Mouse (Mus musculus): ENCODE measurements around the gene Tbc1d1.

The Tbc1d1 gene

DNA sequence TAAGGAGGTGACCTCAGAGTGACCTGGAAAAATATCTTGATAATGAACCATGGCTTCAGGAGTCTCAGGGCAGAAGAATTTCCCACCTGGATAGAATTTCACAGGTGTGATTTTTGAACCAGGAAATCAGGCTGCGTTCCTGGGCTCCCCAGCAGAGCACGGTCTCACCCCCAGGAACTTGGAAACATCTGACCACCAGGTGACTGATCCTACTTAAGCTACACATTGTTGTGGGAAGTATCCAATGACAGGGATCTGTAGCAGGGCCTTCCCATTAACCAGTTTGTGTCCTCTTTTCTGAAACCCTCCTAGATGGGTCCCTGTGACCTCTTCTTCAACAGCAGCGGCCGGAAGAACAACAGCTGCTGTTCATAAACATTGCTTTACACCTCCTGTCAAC is 227.1 kb downstream of the Tbc1d1 start:
- DNase-seq (ENCODE audit: low spot score in 2 of 2), result peak in 1 of 2 experiments; percentile 14

DNA sequence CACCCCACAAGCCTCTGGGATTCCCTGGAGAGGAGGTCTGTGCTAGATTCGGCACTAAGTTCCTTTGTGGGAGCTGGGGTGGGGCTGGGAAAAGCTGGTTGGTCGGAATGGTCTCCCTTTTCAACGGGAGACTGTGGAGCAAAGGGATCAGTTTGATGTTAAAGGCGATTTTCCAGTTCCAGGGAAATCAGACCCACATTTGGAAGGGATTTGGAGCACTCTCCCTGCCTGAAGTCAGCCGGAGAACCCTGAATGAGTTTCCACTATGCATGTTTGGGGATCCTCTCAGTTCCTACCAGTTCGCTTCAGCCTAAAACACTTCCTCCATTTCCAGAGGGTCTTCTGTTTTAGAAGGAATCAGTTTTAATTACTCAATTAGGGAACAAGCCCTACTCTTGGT is 228.4 kb downstream of the Tbc1d1 start:
- peak in 1 of 2 experiments; percentile 5 for DNase-seq (ENCODE audit: low spot score in 2 of 2)

DNA sequence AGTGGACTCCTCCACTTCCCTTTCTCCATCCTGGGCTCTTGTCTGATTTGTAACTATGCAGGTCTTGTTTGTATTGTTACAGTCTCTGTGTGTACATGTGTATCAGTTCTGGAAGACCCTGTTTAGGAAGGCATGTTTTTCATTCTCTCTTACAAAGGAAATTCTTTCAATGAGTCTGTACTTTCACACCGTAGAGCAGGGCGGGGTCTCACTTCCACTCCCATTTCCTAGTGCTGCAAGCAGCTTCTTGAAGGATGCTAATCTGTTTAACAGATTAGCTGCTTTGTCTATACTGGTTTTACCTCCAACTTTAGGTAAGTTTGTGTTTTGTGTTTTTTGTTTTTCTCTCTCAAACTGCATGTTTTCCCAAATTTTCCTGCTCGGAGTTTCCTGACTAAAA is 230.9 kb downstream of the Tbc1d1 start:
- peak in 1 of 2 experiments; percentile 7 for DNase-seq (ENCODE audit: low spot score in 2 of 2)

DNA sequence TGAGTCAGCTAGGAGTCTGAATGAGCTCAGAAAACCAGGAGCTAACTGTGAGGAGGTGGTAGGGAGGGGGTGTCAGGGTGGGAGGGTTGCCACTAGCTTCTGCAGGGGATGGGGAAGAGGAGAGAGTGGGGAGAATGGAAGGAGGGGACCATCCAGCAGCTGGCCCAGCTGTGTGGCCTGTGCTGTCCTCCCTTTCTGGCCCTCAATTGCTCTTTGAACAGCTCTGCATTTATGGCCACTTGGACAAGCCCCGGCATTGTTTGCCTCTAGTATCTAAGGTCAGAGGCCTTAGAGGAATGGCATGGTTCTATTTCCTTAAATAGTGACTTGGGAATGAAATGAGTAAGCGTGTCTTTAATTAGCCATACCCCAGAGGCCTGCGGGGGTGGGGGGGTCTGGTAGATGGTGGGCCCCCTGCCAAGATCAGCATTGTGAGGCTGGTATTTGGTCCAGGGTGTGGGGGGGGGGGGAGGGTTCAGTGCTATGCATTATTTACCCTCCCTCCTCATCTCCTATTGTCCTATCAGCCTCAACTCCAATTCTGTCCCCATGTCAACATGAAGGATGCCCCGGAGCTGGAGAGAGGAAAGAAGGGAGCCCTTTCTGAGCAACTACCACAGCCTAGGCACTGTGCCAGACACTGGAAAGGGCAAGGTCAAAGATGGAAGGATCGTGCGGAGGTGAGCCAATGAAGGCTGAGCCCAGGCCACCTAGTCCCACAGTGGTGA is 233.3 kb downstream of the Tbc1d1 start:
- peak in 1 of 2 experiments; percentile 28 for DNase-seq (ENCODE audit: low spot score in 2 of 2)

DNA sequence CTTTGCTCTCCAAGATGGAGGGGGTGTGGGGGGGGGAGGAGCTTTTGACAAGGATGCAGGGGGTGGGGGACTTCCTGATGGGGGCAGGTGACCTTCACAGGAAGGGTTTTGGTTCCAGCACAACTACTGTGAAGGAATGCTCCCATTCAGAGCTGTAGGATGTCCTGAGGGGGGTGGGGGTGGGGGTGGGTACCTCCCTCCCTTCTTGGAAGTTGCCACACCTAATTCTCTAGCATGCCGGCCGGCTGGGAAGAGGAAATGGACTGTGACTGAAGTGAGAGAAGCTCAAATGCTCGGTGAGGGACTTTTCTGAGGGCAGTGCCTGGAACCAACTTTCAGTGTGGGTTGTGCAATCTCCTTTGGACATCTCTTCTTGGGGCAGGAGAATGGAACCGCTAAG is 235.2 kb downstream of the Tbc1d1 start:
- DNase-seq (ENCODE audit: low spot score in 2 of 2), result peak in 1 of 2 experiments; percentile 18

DNA sequence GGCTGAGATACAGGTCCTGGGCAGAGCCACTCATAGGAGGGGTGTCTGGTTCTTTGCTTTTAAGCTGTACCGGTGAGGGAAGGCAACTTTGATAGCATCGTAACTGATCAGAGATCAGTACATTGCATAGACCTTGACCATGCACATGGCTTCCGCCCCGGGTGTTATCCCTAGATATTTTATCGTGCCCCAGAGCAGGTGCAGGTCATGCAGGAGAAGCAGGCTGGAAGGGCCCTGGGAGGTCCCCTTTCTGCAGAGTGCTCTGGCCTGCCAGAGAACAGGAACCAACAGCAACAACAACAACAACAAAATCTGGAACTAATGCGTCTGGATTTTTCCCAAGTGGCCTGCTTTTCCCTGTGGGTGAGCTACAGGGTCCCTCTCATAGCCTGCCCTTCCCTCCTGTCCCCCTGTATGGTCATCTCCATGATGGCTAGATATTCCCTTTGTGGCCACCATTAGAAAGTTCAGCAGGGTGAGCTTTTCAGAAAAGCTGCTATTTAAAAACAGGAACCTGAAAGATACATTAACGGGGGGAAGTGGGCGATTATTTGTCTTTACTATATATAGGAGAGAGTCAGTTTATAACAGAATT is 236.4 kb downstream of the Tbc1d1 start:
- peak in 1 of 2 experiments; percentile 20 for DNase-seq (ENCODE audit: low spot score in 2 of 2)

DNA sequence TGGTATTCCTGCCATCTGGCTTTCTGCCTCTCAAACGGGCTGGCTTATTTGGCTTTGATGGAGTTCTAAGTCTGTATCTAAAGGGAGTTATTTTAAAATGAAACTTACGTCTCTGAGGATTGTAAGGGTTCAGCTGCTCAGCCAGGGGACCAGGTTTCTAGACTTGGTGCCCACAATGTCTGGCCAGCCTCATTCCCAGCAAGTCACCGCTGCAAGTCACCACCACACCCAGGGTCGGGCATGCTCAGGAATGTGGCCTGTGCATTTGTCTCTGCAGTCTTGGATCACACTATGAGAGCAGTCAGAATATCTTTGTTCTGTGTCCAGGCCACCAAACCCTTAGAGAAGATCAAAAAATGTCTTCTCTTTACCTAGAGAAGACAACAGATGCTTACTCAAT is 237.4 kb downstream of the Tbc1d1 start:
- peak; percentile 11 to 16 for DNase-seq (ENCODE audit: low spot score in 2 of 2)

DNA sequence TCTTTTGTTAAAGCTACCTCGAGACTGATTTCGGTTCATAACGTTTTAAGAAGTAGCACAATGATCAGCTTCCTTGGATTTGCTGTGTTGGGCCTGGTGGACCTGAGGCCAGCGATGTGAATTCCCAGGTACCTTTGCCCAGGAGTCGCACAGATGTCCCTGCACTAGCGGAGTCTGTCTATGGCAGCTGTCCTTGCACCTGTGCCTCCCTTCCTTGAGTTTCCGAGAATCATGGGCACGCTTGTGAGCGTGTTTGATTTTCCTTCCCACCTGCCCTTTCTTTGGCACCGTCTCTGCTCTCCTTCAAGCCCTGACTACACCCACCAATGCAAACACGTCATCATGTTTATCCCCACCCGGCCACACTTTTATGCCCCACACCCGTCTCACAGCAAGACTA is 242.1 kb downstream of the Tbc1d1 start:
- no peak for DNase-seq (ENCODE audit: low spot score in 2 of 2)

DNA sequence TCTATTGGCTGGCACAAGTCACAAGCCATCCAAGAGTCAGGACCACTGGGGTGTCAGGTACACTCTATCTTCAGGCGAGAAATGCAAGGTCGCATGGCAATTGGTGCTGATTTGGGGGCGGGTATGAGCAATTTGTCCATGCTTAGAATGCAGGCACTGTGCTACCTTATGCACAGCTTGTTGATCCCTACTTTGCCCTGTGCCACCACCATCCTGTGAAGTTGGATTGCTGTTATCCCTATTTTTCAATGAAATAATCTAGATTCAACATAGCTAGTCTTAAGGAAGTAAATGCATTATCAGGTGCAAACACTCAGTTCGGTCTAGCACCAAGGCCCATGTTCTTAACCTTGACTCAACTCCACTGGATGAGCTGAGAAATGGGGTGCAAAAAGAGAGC is 244.6 kb downstream of the Tbc1d1 start:
- DNase-seq (ENCODE audit: low spot score in 2 of 2), result no peak

All from right cerebral cortex, postnatal 10 days (tissue).